Mouse (Mus musculus): Measurements from ENCODE around the gene Net1.
"Not testable (repeated sequence)": the region's sequence is repeated elsewhere in the genome, so short reads cannot be mapped to it uniquely, and the experiment has no call there.

Gene Net1

GRCm38 (mm10) chr13:3917571-3918311, at the start of gene Net1, which contains the start of gene Tubal3:
Net1 (minus strand) TSS chr13:3918220.
Tubal3 (plus strand) TSS chr13:3918274.
- DNase-seq, result peak; percentile 87

GRCm38 (mm10) chr13:3951198-3951914, 33.3 kb upstream of the Net1 start:
- no peak for DNase-seq

DNA sequence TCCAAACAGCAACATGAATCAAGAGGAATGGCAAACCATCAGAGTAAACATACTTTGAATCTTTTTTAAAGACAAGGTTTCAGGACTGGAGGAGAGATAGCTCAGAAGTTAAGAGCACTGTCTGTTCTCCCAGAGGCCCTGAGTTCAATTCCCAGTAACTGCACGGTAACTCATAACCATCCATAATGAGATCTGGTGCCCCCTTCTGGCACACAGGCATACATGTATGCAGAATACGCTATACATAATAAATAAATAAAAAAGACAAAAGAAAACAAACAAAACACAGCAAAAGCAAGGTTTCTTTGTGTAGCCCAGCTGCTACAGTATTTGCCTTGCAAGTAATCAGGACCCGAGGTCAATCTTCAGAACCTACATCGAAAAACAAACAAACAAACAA, 31.5 kb upstream of the Net1 start:
- DNase-seq, result no peak

DNA sequence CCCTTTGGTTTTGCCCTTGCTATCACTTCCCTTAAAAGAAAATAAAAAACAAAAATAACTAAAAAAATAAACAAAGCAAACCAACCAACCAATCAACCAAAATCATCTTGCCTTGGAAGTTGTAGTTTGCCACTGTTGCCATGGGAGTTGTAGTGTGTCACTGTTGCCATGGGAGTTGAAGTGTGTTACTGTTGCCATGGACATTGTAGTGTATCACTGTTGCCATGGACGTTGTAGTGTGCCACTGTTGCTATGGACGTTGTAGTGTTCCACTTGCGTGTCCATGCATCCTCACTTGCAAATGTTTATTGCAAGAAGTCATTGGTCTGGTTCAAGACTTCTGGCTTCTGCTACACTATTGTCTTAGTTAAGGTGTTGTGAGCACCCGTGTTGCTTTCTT, 29.2 kb upstream of the Net1 start:
- DNase-seq, result no peak

DNA sequence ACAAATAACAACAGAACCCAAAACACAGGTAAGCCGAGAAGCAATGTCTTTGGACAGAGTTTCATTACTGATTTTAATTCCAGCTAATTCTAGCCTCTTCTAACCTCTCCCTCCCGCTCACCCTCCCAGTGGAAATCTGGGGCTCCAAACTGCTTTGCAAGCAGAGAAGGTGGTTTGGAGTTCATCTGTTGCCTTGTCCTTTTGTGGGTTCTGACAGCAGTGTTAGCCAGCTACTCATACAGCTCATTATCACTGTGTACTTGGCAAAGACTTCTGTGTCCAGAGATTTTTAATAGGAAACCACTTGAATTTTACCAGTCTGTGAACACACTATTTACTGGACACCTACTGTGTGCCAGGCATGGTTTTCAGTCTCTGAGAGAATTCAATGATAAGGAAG, 27.2 kb upstream of the Net1 start, which contains the start of gene Ucn3:
TSS of gene Ucn3 (minus strand) at position 101 of the 400 bp plus-strand sequence.
- no peak for DNase-seq

DNA sequence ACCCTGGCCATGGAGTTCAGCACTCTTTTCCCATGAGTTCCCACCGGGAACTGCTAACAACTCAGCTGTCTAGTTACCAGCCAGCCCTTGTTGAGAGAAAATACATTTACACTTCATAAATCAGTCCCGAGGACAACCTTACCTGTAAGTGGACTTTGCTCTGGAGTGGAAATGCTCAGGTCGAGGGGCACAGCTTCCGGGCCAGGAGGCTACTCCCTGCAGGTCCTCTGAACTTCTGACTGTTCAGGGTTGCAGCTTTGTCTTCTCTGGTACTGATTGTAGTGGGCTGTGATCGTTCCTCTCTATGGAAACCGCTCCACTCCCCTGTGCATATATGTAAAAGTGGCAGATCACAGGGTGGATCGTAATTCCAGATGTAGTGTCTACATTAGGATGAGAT, 26.7 kb upstream of the Net1 start:
- no peak for DNase-seq

GRCm38 (mm10) chr13:3926046-3926445, 8.0 kb upstream of the Net1 start:
- DNase-seq, result no peak

- DNase-seq, result no peak
Measured at GRCm38 (mm10) chr13:3925632-3926031, 7.6 kb upstream of the Net1 start.

- DNase-seq, result no peak
Measured at GRCm38 (mm10) chr13:3924483-3924882, 6.5 kb upstream of the Net1 start.

- DNase-seq, result no peak
Measured at GRCm38 (mm10) chr13:3913504-3913903, 4.5 kb downstream of the Net1 start.

DNA sequence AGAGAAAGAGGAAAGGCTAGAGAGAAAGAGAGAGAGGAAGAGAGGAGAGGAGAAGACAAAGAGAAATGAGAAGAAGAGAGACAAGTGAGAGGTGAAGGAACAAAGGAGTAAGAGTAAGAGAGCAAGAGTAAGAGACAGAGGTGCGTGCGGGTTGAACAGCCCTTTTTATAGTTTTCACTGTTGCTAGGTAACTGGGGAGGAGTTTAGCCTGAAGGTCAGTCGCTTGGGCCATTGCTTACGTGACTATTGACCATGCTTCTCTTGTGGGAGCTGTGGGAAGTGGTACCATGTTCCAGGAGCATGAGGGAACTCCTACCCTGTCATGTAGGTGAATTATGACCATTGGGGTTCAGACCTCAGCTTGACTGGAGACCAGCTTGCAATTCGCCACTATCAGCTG, 7.7 kb downstream of the Net1 start:
- DNase-seq, result no peak

GRCm38 (mm10) chr13:3908262-3908661, 9.8 kb downstream of the Net1 start:
- DNase-seq, result no peak

- no peak for DNase-seq
Measured at GRCm38 (mm10) chr13:3907151-3907696, 10.8 kb downstream of the Net1 start.

DNA sequence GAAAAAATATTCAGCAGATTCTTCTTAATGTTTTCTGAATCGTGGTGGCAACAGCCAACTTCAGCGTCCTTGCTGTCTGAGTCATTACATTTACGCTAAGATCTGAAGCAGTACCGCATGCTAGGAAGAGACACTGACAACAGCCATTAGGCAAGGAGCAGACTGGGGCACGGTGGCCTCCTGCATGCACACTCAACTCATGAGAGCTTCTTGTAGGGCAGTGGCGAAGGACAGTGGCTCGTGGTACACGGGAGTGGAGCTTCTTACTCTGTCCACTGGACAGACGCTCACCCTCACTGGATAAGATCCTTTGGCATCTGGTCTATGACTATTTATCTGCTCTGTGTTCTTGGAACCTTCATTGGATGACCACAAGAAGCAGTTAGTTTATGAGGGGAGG, 18.7 kb downstream of the Net1 start:
- no peak for DNase-seq

DNA sequence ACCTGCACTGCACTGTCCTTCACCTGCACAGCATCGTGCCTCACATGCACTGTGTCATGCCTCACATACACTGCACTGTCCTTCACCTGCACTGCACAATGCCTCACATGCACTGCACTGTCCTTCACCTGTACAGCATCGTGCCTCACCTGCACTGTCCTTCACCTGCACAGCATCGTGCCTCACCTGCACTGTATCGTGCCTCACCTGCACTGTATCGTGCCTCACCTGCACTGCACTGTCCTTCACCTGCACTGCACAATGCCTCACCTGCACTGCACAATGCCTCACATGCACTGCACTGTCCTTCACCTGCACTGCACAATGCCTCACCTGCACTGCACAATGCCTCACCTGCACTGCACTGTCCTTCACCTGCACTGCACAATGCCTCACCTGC, 19.8 kb downstream of the Net1 start:
- DNase-seq, result not testable (repeated sequence)

DNA sequence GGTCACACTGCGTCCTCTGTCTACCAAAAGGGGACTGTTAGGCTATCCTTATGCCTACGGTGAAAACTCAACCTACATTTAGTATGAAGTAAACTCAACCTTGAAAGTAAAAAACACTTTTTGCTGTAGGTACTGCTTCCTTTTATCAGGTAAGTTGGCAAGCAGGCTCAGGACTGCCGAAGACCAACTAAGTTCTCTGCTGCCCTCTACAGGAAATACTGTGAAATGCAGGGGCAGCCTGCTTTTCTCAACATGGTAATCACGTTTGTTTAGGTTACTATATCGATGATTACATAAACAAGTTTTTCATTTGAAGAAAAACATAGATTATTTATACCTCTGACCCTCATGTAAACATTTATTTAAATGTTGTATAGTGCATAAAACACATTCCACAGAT, 21.1 kb downstream of the Net1 start:
- DNase-seq, result peak; percentile 57

DNA sequence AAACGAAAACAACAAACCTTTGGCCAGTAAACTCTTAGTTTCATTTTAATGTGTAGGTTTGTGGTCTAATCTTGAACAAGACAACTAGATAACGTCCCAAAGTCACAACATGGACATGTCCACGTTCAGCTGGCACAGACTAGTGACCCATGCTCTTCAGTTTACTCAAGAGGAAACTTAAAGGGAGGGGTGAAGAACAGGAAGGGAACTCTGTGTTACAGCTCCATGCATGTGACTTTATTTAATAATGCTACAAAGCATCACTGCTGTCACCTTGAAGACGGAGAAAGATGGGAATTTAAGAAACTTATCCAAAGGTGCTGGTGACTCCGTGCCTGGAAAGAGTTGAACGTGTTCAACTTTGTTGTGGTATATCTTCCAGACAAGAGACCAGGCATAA, 22.0 kb downstream of the Net1 start:
- DNase-seq, result no peak

DNA sequence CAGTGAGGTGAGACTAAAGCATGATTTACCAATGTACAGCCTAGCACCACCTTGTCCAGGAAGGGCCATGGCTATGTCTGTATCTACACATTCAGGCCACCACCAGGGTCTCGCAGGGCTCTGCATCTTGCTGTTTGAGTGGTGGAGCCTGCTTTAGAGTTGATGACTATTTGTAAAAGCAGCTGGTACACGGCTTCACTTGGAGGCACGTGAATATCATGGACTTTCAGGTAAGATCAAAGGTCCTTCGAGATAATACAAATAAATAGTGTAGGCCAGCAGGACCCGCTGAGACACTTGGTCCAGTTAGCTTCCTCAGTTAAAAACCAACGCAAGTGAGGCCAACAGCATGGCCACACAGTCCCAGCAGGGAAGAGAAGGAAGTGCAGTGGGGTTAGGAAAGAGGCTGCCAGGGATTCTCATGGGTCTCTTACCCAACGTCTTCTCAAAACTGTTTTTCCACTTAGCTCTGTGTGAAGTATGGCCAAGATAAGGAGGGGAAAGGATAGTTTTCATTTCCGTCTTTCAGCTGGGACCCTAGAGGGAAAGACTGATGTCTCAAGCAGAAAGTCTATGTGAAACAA, 22.5 kb downstream of the Net1 start:
- no peak for DNase-seq

- no peak for DNase-seq
Measured at GRCm38 (mm10) chr13:3894549-3894948, 23.5 kb downstream of the Net1 start.

DNA sequence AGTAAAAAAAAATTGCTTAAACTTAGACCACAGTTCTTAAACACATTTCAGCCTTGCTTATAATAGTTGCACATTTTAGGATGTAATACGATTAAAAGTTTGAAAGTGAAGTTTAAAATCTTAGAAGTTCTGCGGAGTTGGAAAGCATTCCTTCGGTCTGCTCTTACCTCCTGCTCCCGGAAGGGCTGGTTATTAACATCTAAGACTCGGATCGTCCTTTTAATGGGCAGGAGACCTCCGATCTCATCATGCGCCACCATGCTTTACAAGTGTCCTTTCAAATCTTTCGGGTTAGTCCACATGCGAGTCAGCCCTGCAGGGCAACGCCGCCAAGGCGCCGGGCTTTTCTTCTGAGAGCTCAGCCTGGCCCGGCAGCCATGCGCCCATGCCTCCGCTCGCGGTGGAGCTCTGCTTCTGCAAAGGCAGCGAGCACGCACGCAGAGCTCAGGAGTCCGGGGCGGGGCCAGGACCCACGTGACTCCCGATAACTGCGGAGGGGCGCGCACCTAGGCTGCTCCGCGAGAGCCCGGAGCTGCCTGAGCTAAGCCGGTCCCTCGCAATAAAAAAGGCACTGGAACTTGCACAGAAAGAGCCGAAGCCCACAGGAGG, 24.8 kb downstream of the Net1 start:
- DNase-seq, result peak; percentile 85

DNA sequence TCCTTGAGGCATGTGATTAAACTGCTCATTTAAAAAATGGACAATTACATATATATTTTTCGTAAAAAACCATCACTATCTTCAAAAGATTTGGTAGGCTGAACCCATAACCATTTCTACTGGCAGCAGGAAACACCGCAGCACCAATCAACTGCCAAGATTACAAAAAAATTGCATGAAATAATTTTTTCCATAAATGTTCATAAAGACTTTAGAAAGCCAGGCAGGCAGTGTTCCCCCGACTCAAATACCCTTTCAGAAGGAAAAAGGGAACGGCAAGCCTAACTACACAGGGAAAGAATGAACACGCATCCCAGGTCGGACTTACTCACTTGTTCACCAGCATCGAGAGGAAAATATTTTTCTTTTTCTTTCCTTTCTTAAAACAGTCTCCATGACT, 25.4 kb downstream of the Net1 start:
- no peak for DNase-seq

- no peak for DNase-seq
Measured at GRCm38 (mm10) chr13:3891479-3892087, 26.4 kb downstream of the Net1 start.

- no peak for DNase-seq
Measured at GRCm38 (mm10) chr13:3890061-3890460, 28.0 kb downstream of the Net1 start.

Data from right cerebral cortex, postnatal 14 days (tissue).